In the genomic region with DNA sequence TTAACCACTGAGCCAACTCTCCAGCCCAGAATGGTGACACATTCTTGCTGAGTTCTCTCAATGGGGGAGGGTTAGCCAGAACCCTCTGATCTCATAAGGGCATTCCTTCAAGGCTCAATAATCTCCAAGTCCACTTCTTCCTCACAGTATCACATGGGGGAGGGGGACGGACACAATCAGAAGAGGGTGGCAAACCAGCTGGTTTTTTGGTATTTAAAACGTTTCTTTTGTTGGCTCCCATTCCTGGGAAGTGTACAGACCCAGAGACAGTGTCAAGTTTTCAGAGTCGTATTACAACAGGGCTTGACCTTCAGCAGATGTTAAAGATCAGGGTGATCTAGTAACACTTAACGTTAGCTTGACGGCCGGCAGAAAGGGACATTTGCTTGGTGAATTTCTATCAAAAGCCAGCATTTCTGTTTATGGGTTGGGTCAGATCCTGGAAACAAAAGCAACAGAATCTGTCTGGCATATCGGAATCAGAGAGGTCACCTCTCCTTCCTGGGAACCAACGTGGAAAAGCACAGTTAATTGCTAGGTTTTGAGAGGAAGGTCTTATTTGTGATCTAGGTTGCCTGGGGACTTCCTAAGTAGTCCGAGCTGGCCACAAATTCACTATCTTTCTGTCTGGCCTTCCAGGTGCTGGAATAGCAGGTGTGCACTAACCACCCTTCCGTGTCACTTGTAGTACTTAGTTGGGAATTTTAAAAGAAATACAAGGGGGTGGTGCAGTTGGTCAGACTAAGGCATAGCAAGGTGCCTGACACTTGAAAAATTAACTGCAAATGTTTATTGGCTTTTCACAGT, we compare ENCODE assay signal across 8 mouse cellular contexts. TPM values are rescaled to one million over a fixed set of nuclear protein-coding genes. Genes with fewer than 3 reads are reported as not detected.
DNase-seq lines count a peak whose midpoint lies in the region; ATAC-seq and TF ChIP-seq lines count a peak whose summit lies in the region.

No protein-coding gene starts in this region.

- WGBS in forebrain, embryonic 13.5 days, result 51% methylated on average over 10 of the region's 10 CpGs
- WGBS in limb, embryonic 10.5 days, result 27% methylated on average over 10 of the region's 10 CpGs
- WGBS in neural tube, embryonic 13.5 days, result 45% methylated on average over 10 of the region's 10 CpGs

- peak overlapping the region; percentile 70 for H3K27ac ChIP-seq in ES-E14 (ENCODE audit: insufficient read depth, low read depth, low read length, poor library complexity, severe bottlenecking)
- peak overlapping the region; percentile 87; the same call in 1 of the 2 replicates for H3K27ac ChIP-seq in forebrain, embryonic 13.5 days
- H3K27ac ChIP-seq in limb, embryonic 10.5 days, result peak overlapping the region; percentile 95
- peak overlapping the region; percentile 80 for H3K27ac ChIP-seq in neural tube, embryonic 13.5 days (replicated peaks)

- no peaks in the 10 kb centered on the region for H3K36me3 ChIP-seq in ES-E14 (ENCODE audit: control insufficient read depth, insufficient read depth, low read length, poor library complexity, severe bottlenecking)
- no peaks in the 10 kb centered on the region for H3K36me3 ChIP-seq in forebrain, embryonic 13.5 days (ENCODE audit: poor library complexity, severe bottlenecking)
- no peaks in the 10 kb centered on the region for H3K36me3 ChIP-seq in limb, embryonic 10.5 days
- no peaks in the 10 kb centered on the region for H3K36me3 ChIP-seq in neural tube, embryonic 13.5 days

- no peak for ATAC-seq in forebrain, embryonic 13.5 days
- ATAC-seq in neural tube, embryonic 13.5 days (ENCODE audit: low read depth), result no peak

- no peaks in the 10 kb centered on the region for H3K9me3 ChIP-seq in ES-E14 (ENCODE audit: control insufficient read depth, insufficient read depth, low read depth, low read length)
- H3K9me3 ChIP-seq in forebrain, embryonic 13.5 days (replicated peaks), result no peaks in the 10 kb centered on the region
- no peaks in the 10 kb centered on the region for H3K9me3 ChIP-seq in limb, embryonic 10.5 days (replicated peaks)
- no peaks in the 10 kb centered on the region for H3K9me3 ChIP-seq in neural tube, embryonic 13.5 days

- peaks cover 15 to 24% of the 10 kb centered on the region in 2 experiments; a peak in 3 of 4 replicates for H3K4me1 ChIP-seq in ES-E14 (ENCODE audit: control insufficient read depth in 2 of 2, insufficient read depth in 2 of 2, low read length in 2 of 2, poor library complexity in 1 of 2)
- peaks cover 25% of the 10 kb centered on the region for H3K4me1 ChIP-seq in forebrain, embryonic 13.5 days
- peaks cover 31% of the 10 kb centered on the region for H3K4me1 ChIP-seq in limb, embryonic 10.5 days
- peaks cover 37% of the 10 kb centered on the region for H3K4me1 ChIP-seq in neural tube, embryonic 13.5 days (replicated peaks)

- H3K9ac ChIP-seq in ES-E14 (ENCODE audit: insufficient read depth, low read depth, low read length, poor library complexity, severe bottlenecking), result peak overlapping the region; percentile 21; the same call in 1 of the 2 replicates
- 0 out of 2 replicates have a peak overlapping the region, but pooled peaks have one; percentile 51 for H3K9ac ChIP-seq in forebrain, embryonic 13.5 days
- H3K9ac ChIP-seq in neural tube, embryonic 13.5 days, result peak overlapping the region; percentile 58; the same call in 1 of the 2 replicates

- no peaks in the 10 kb centered on the region for H3K27me3 ChIP-seq in forebrain, embryonic 13.5 days
- H3K27me3 ChIP-seq in limb, embryonic 10.5 days (ENCODE audit: low read depth, poor library complexity, severe bottlenecking), result no peaks in the 10 kb centered on the region
- no peaks in the 10 kb centered on the region for H3K27me3 ChIP-seq in neural tube, embryonic 13.5 days

- in situ Hi-C loops in ES-E14 (cut with MboI; ENCODE audit: low sequenced_read_pairs in 2 of 2, unreplicated experiment in 2 of 2), result no loop called here

- peak overlapping the region; percentile 47 to 70 for H3K4me3 ChIP-seq in ES-E14 (ENCODE audit: insufficient read depth in 1 of 2, low read depth in 1 of 2, low read length in 2 of 2, poor library complexity in 1 of 2, severe bottlenecking in 1 of 2)
- peak overlapping the region; percentile 87 for H3K4me3 ChIP-seq in forebrain, embryonic 13.5 days
- H3K4me3 ChIP-seq in limb, embryonic 10.5 days, result peak overlapping the region; percentile 96
- peak overlapping the region; percentile 92 for H3K4me3 ChIP-seq in neural tube, embryonic 13.5 days

- DNase-seq in A20 (ENCODE audit: low read depth, low spot score), result peak; percentile 36
- peak; percentile 85 for DNase-seq in ES-E14 (ENCODE audit: low read depth, low spot score)
- peak; percentile 52 for DNase-seq in limb, embryonic 10.5 days (ENCODE audit: low spot score)
- DNase-seq in layer of hippocampus, postnatal 25 days (ENCODE audit: extremely low spot score in 1 of 2, low spot score in 1 of 2), result no peak
- no peak for DNase-seq in adrenal gland, postnatal 25 days
- no peak for DNase-seq in thymus, postnatal 0 days (ENCODE audit: low spot score)

- peak overlapping the region; percentile 58 for H3K4me2 ChIP-seq in forebrain, embryonic 13.5 days
- peak overlapping the region; percentile 61 for H3K4me2 ChIP-seq in neural tube, embryonic 13.5 days

TF ChIP-seq in ES-E14, 5 proteins besides CTCF, POLR2A, EP300 and RAD21:
- peak; percentile 46; the same call in 1 of the 2 replicates for TF ChIP-seq CHD2 (IDR thresholded peaks at IDR 0.05; ENCODE audit: low read depth, low read length)
- TF ChIP-seq HCFC1 (IDR thresholded peaks at IDR 0.05; ENCODE audit: borderline replicate concordance, insufficient read depth, low read length), result no peak; the same call in 1 of the 2 replicates
- no peak for TF ChIP-seq ZNF384 (IDR thresholded peaks at IDR 0.05; ENCODE audit: low read depth, low read length)

RNA-seq across cellular contexts. Expression of a gene that starts 1.1 kb away (rescaled TPM):
- total RNA-seq in ES-E14 (2012; rRNA removed), result 14.8 and 18.4 TPM in 2 replicates
- polyA plus RNA-seq in forebrain, embryonic 13.5 days (2015; fragmentation: Nextera tagmentation; extraction: Ambion mirVana), result 10.3 and 11.3 TPM in 2 replicates
- 16.1 and 22.3 TPM in 2 replicates for polyA plus RNA-seq in limb, embryonic 10.5 days (2016; fragmentation: Nextera tagmentation; extraction: Ambion mirVana)
- polyA plus RNA-seq in neural tube, embryonic 13.5 days (2015; fragmentation: Nextera tagmentation; extraction: Ambion mirVana), result 8.0 and 9.1 TPM in 2 replicates
- total RNA-seq in layer of hippocampus, postnatal 25 days (2021), result 10 to 100 TPM; 50.9 to 54.8 TPM
- total RNA-seq in adrenal gland, postnatal 25 days (2021), result 15.7 and 23.0 TPM in 2 replicates
- polyA plus RNA-seq in thymus, postnatal 0 days (2015; fragmentation: Nextera tagmentation; extraction: Ambion mirVana), result 15.9 and 19.0 TPM in 2 replicates

Comparison
In these comparisons a context has a peak if more than half of its experiments do, and no peak if none do; other contexts are left out.
1. DNase-seq: peak in A20 (single experiment), ES-E14 (single experiment) and limb, embryonic 10.5 days (single experiment); none in layer of hippocampus, postnatal 25 days (0 of 2), adrenal gland, postnatal 25 days (single experiment) and thymus, postnatal 0 days (single experiment).
2. Peak in every context shown above with its lines, with median percentiles within 50 percentile points of each other: H3K27ac ChIP-seq, H3K4me3 ChIP-seq and H3K9ac ChIP-seq.